Mouse (Mus musculus) cerebellum, adult 2 months (tissue): Measurements from ENCODE around the gene 2310022B05Rik.

Experiments used
- CTCF ChIP-seq: fragments of 200-500 bp; IDR thresholded peaks from 2 replicates; pipeline ENCODE4 v1.5.1; 2011; ENCODE audit warnings: low read depth, mild to moderate bottlenecking, control low read depth, low read length, moderate library complexity, borderline replicate concordance; ENCODE audit not compliant: insufficient read depth
- POLR2A ChIP-seq: fragments of 200-500 bp; IDR thresholded peaks from 2 replicates; pipeline ENCODE4 v1.6.1; 2011; ENCODE audit warnings: low read length, control low read depth, borderline replicate concordance; ENCODE audit not compliant: insufficient read depth

DNA sequence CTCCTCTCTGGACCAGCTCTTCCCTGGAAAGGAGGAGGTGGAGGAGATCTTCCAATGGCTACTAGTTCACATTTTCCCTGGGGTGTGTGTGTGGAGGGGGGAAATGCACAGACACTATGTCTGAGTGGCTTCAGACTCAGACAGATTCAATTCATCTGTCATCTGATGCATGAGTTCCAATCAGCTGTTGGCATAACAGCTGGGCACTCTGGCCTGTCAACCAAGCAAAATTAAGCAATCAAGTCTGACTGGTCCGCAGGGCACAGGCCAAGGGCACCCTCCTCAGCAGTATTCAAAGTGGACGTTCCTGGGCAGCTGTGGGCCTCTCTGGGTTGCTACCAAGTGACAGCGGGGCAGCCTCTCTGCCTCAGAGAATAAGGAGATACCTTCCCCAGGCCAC is 5.6 kb upstream of the 2310022B05Rik start:
- TF ChIP-seq CTCF: no peak
- no peak for TF ChIP-seq POLR2A
